Mouse (Mus musculus) limb, embryonic 14.5 days (tissue): ENCODE measurements around the gene Tkt. TPM values are rescaled to one million over a fixed set of nuclear protein-coding genes. Genes with fewer than 3 reads are reported as not detected.
A peak's percentile ranks its signal among the peaks of the same experiment; 100 is the strongest.

Source experiments
- ATAC-seq: fragments of 200-750 bp; cut with Nextera tagmentation; 2 replicates; pipeline ENCODE4 v1.8.0; 2017; ENCODE audit warnings: low read depth, moderate number of reproducible peaks, moderate TSS enrichment; ENCODE audit not compliant: low FRiP score
- DNase-seq: peaks from one replicate; pipeline ENCODE4 v3.0.0-alpha.2; 2015; ENCODE audit warnings: low spot score
- H3K27ac ChIP-seq: fragments of 300-500 bp; sonication (generic); replicated peaks from 2 replicates; pipeline ENCODE4 v1.5.1; 2014; ENCODE audit warnings: low read depth, mild to moderate bottlenecking, low read length, moderate library complexity, mixed read lengths
- H3K27me3 ChIP-seq: fragments of 300-500 bp; sonication (generic); 2 replicates; pipeline ENCODE4 v1.6.1; 2014; ENCODE audit warnings: low read length, mixed read lengths; ENCODE audit not compliant: control insufficient read depth, insufficient read depth
- H3K36me3 ChIP-seq: fragments of 300-500 bp; sonication (generic); 2 replicates; pipeline ENCODE4 v1.6.1; 2014; ENCODE audit warnings: mild to moderate bottlenecking, low read length, moderate library complexity, mixed read lengths; ENCODE audit not compliant: control insufficient read depth, insufficient read depth
- H3K4me1 ChIP-seq: fragments of 300-500 bp; sonication (generic); 2 replicates; pipeline ENCODE4 v1.6.1; 2014; ENCODE audit warnings: antibody characterized with exemption, low read length, mixed read lengths; ENCODE audit not compliant: control insufficient read depth, insufficient read depth
- H3K4me2 ChIP-seq: fragments of 300-500 bp; sonication (generic); replicated peaks from 2 replicates; pipeline ENCODE4 v1.6.1; 2014; ENCODE audit warnings: low read depth, mild to moderate bottlenecking, low read length, moderate library complexity; ENCODE audit not compliant: severe bottlenecking
- H3K4me3 ChIP-seq: fragments of 300-500 bp; sonication (generic); replicated peaks from 2 replicates; pipeline ENCODE4 v1.5.1; 2014; ENCODE audit warnings: low read length
- H3K9ac ChIP-seq: fragments of 300-500 bp; sonication (generic); 2 replicates; pipeline ENCODE4 v1.6.1; 2014; ENCODE audit warnings: mild to moderate bottlenecking, low read depth, low read length, moderate library complexity; ENCODE audit not compliant: severe bottlenecking
- H3K9me3 ChIP-seq: fragments of 300-500 bp; sonication (generic); 2 replicates; pipeline ENCODE4 v1.6.1; 2016; ENCODE audit warnings: low read length; ENCODE audit not compliant: control insufficient read depth
- POLR2A ChIP-seq: fragments of 200-500 bp; IDR thresholded peaks from 2 replicates; pipeline ENCODE4 v1.8.0; 2012; ENCODE audit warnings: inconsistent platforms, mild to moderate bottlenecking, moderate library complexity, borderline replicate concordance; ENCODE audit not compliant: insufficient read depth, insufficient read length; ENCODE audit errors: extremely low read depth
- WGBS: fragments of 180-500 bp; shearing (Covaris S2); extraction: QIAGEN DNeasy Blood & Tissue Kit; methylation state at CpG from one replicate; pipeline ENCODE4 v1.1.7; 2014; 5-methylcytosine and 5-hydroxymethylcytosine counted together
- microRNA-seq: library from miRNA; unstranded; fragments of <30 nt; microRNA quantifications from one replicate; pipeline ENCODE4, GENCODE M21; 2016
- polyA plus RNA-seq, 2 experiments: library from polyadenylated mRNA; depleted of rRNA in 1 of 2; stranded (reverse) in 1 of 2; unstranded in 1 of 2; fragments of >200 nt; fragmentation: Nextera tagmentation in 1 of 2; extraction: Ambion mirVana in 1 of 2; gene quantifications; 2 replicates each; pipeline versions ENCODE4 v1.2.1 to v1.2.3; 2012 to 2014

Tkt gene
- polyA plus RNA-seq, 2 experiments = 107 to 195 TPM

DNA sequence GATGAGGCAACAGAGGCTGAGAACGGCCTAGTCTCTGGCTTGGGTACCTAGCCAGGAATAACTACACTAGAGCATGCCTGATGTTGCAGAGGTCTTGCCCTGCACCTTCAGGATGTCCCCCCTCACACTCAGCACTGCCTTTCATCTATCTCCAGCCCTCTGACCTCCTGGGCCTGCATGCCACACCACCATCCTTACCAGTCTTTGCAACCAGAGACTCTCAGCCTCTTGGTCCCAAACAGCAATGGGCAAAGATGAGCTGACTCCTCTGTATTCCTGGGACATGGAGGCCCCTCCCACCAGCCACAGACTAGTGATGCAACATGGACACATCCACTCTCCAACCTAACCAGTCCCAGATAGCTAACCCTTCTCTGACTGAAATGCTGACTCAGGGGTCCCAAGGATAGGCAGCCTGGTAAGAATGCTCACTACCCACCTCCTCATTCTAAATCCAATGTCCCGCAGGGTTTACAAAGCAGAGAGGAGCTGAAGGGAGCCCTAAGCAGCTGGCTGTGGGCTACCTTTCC, 70.7 kb downstream of the Tkt start:
- DNase-seq = no peak
- Histone ChIP-seq H3K4me3 (no peak overlapping the region), H3K9me3 (no peaks in the 10 kb centered on the region), H3K9ac (no peak overlapping the region), H3K27ac (no peak overlapping the region), H3K4me2 (no peak overlapping the region), H3K4me1 (0 out of 2 replicates have a peak, but pooled peaks cover under 1% of the 10 kb centered on the region), H3K27me3 (no peaks in the 10 kb centered on the region), H3K36me3 (no peaks in the 10 kb centered on the region)
- WGBS = 92% methylated on average over 2 of the region's 2 CpGs
- no peak for ATAC-seq
- no peak for TF ChIP-seq POLR2A

DNA sequence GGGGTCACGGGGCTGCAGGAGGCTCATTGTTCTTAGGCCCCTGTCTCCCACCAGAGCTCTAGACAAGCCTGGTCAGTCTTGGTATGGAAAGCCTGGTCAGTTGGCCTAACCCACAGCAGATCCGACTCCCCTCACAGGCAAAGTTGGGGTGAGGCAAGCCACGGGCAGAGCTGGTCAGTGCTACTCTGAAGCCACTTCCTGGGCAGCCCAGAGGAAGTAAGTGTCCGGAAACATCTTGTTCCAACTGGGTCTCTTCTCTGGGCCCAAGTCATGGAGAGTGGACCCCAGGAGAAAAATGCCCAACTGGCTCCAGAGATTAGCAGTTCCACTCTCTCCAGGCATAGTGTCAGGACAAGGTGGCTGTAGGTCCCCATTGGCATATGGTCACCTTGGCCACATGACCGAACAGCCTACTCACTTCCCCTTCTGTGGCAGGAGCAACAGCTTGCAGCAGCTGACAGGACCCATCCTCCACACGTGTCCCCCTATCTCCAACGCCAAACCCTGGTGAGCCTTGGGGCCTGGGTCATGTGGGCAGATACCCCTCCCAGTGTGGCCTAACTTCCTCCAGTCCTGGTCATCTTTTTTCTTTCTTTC, 71.9 kb downstream of the Tkt start:
- H3K27me3 ChIP-seq = no peaks in the 10 kb centered on the region
- H3K9me3 ChIP-seq = no peaks in the 10 kb centered on the region
- H3K36me3 ChIP-seq = no peaks in the 10 kb centered on the region
- no peak overlapping the region for H3K4me2 ChIP-seq
- no peak overlapping the region for H3K27ac ChIP-seq
- no peak overlapping the region for H3K4me3 ChIP-seq
- no peak for DNase-seq
- 85% methylated on average over 7 of the region's 7 CpGs for WGBS
- no peak for TF ChIP-seq POLR2A
- H3K4me1 ChIP-seq = peaks cover 11% of the 10 kb centered on the region; the same call in 1 of the 2 replicates
- no peak overlapping the region for H3K9ac ChIP-seq
- no peak for ATAC-seq

DNA sequence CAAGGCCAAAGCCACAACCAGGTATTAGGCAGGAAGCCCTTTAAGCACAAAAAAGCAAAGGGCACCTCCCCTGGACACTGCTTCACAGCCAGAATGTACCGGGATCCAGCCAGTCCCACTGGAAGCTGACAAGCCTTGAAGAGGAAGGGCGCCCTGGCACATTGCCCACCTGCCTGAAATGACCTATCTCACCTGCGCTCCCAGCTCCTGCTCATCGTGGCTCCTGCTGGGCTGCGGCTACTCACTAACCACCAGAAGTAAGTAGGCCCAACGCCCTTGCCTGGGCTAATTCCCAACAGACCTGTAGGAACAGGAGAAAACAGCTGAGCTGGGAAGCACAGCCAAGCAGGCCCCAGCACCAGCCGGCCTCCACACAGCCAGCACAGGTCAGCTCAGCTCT, 74.0 kb downstream of the Tkt start:
- H3K4me3 ChIP-seq = no peak overlapping the region
- H3K9ac ChIP-seq = no peak overlapping the region
- H3K9me3 ChIP-seq = no peaks in the 10 kb centered on the region
- WGBS = 74% methylated on average over 7 of the region's 7 CpGs
- DNase-seq = no peak
- TF ChIP-seq POLR2A = no peak
- H3K27ac ChIP-seq = no peak overlapping the region
- no peaks in the 10 kb centered on the region for H3K27me3 ChIP-seq
- peaks cover 18% of the 10 kb centered on the region for H3K4me1 ChIP-seq
- no peak for ATAC-seq
- no peak overlapping the region for H3K4me2 ChIP-seq
- H3K36me3 ChIP-seq = no peaks in the 10 kb centered on the region

DNA sequence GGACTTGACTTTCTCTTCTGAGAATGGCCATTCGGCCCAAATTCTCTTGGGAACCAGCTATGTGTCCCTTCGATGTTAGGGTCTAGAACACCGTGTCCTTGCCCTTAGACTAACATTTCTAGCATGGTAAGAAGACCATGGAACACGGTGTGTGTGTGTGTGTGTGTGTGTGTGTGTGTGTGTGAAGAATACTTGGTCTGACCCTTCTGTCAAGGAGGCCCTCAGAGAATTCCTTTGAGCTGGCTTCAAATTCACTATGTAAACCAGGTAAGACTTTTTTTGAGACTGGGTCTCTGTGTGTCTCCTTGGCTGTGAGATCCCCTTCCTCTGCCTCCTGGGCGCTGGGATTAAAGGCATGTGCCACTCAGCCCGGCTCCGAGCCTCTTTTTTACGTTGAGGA, 74.4 kb downstream of the Tkt start:
- H3K4me3 ChIP-seq = no peak overlapping the region
- peaks cover 18% of the 10 kb centered on the region for H3K4me1 ChIP-seq
- H3K27ac ChIP-seq = no peak overlapping the region
- WGBS = 88% methylated on average over 8 of the region's 8 CpGs
- H3K9ac ChIP-seq = no peak overlapping the region
- H3K36me3 ChIP-seq = no peaks in the 10 kb centered on the region
- no peak for DNase-seq
- no peak for TF ChIP-seq POLR2A
- no peak for ATAC-seq
- H3K9me3 ChIP-seq = no peaks in the 10 kb centered on the region
- no peak overlapping the region for H3K4me2 ChIP-seq
- H3K27me3 ChIP-seq = no peaks in the 10 kb centered on the region

Small RNA genes within 50 kb of the gene (microRNA-seq; reads per million reads assigned to microRNA genes)
- gene Mir3076 = 3.2 reads per million, percentile 7 among the genes with 10 or more reads in this experiment

Other genes with a start within 250 kb of the Tkt start
- gene Dcp1a, start 68.8 kb upstream of the Tkt start, polyA plus RNA-seq (2012; rRNA removed) = 40.5 and 59.1 TPM in 2 replicates
- gene Dcp1a, start 68.8 kb upstream of the Tkt start, polyA plus RNA-seq (2014; fragmentation: Nextera tagmentation; extraction: Ambion mirVana) = 24.8 and 28.7 TPM in 2 replicates
- gene Cacna1d, start 56.9 kb upstream of the Tkt start, polyA plus RNA-seq (2012; rRNA removed) = 13.0 and 15.4 TPM in 2 replicates
- gene Cacna1d, start 56.9 kb upstream of the Tkt start, polyA plus RNA-seq (2014; fragmentation: Nextera tagmentation; extraction: Ambion mirVana) = 4.7 and 4.9 TPM in 2 replicates
- gene Prkcd, start 77.9 kb downstream of the Tkt start, polyA plus RNA-seq (2012; rRNA removed) = 105 and 112 TPM in 2 replicates
- gene Prkcd, start 77.9 kb downstream of the Tkt start, polyA plus RNA-seq (2014; fragmentation: Nextera tagmentation; extraction: Ambion mirVana) = 46.1 and 55.6 TPM in 2 replicates
- gene Rft1, start 106.0 kb downstream of the Tkt start, polyA plus RNA-seq (2012; rRNA removed) = 21.3 and 26.6 TPM in 2 replicates
- 14.3 and 15.4 TPM in 2 replicates for gene Rft1, start 106.0 kb downstream of the Tkt start, polyA plus RNA-seq (2014; fragmentation: Nextera tagmentation; extraction: Ambion mirVana)
- gene Sfmbt1, start 166.5 kb downstream of the Tkt start, polyA plus RNA-seq (2012; rRNA removed) = 6.5 and 7.7 TPM in 2 replicates
- 14.0 and 16.5 TPM in 2 replicates for gene Sfmbt1, start 166.5 kb downstream of the Tkt start, polyA plus RNA-seq (2014; fragmentation: Nextera tagmentation; extraction: Ambion mirVana)